Mouse (Mus musculus): ENCODE results near the gene Strn3. TPM values are rescaled to one million over a fixed set of nuclear protein-coding genes. Genes with fewer than 3 reads are reported as not detected.

The Strn3 gene
- 3.8 and 8.8 TPM in 2 replicates for polyA plus RNA-seq (2012; ENCODE audit: insufficient read depth, low replicate concordance)

DNA sequence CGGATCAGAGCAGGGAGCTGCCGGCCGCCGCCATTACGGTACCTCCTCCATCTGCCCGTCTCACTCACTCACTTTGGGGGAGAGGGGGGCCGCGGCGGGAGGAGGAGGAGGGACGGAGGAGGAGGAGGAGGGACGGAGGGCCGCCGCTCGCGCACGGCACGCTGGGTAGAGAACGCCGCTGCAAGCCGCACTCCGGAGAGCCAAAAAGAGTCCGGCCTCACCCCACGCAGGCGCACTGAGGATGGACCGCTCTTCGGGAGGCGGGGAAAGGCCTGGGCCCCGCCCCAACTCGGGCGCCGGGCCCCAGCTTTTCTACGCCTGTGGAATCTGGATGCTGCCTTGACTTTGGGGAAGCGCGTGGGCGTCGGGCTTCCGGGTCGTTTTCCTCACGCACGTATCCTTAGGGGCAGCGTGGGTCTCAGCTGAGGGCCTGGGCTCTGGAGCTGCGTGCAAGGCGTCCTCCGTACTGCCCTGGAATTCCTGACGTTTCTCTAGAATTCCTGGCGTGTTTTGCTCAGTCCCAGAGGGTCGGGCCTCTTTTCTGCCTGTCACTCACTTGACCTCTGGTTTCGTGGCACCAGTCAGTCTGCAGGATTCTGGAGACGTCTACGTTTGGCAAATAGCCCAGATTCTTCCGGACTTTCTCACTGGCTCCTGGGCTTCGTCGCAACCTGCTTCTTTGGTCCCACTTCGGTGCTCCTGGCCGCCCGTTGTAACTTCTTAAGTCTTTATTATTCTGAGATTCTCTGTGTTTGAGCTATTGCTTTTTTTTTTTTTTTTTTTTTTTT, at the start of gene Strn3:
TSS of gene Strn3 (minus strand) at position 53 of the 788 bp plus-strand sequence.
- Histone ChIP-seq H3K36me3 (replicated peaks; ENCODE audit: low read length) (no peaks in the 10 kb centered on the region), H3K4me3 (replicated peaks) (peak within 1 kb of the TSS; percentile 99), H3K9me3 (no peaks in the 10 kb centered on the region), H3K4me1 (peaks cover 59% of the 10 kb centered on the region), H3K27me3 (replicated peaks) (no peaks in the 10 kb centered on the region)
- TF ChIP-seq FLI1 (IDR thresholded peaks at IDR 0.05; ENCODE audit: low read length) = no peak
- no peak for TF ChIP-seq GATA1 (IDR thresholded peaks at IDR 0.05; ENCODE audit: borderline replicate concordance, low read length)

GRCm38 (mm10) chr12:51736807-51737206, 45.1 kb upstream of the Strn3 start:
- no peak for TF ChIP-seq FLI1 (IDR thresholded peaks at IDR 0.05; ENCODE audit: low read length)
- no peak for TF ChIP-seq GATA1 (IDR thresholded peaks at IDR 0.05; ENCODE audit: borderline replicate concordance, low read length)

DNA sequence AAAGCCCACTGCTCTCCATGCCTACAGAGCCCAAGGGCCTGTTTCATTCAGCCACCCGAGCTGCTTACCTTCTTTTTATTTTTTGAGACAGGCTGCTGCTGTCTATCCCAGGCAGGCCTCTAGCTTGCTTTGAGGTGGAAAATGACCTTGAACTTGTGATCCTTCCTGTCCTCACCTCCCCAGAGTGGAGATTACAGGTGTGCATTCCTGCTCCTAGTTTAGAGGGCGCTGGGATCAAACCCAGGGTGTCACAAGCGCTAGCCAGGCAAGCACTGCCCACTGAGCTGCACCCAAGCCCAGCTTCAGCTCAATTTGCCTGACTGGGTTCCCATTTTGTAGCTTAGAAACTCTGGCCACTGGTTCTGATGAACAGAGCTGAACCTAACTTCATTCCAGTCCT, 44.7 kb upstream of the Strn3 start:
- TF ChIP-seq GATA1 (IDR thresholded peaks at IDR 0.05; ENCODE audit: borderline replicate concordance, low read length) (no peak), FLI1 (IDR thresholded peaks at IDR 0.05; ENCODE audit: low read length) (no peak)
- no peaks in the 10 kb centered on the region for H3K4me1 ChIP-seq
- H3K27me3 ChIP-seq (replicated peaks) = no peaks in the 10 kb centered on the region

More at GRCm38 (mm10) chr12:51736807-51737206, 45.1 kb upstream of the Strn3 start:
- H3K9me3 ChIP-seq = no peaks in the 10 kb centered on the region
- no peaks in the 10 kb centered on the region for H3K27me3 ChIP-seq (replicated peaks)
- H3K4me3 ChIP-seq (replicated peaks) = no peak overlapping the region
- H3K36me3 ChIP-seq (replicated peaks; ENCODE audit: low read length) = peaks cover 70% of the 10 kb centered on the region
- H3K4me1 ChIP-seq = no peaks in the 10 kb centered on the region

GRCm38 (mm10) chr12:51735840-51736271, 44.2 kb upstream of the Strn3 start:
- Histone ChIP-seq H3K4me1 (peaks cover 3% of the 10 kb centered on the region), H3K9me3 (no peaks in the 10 kb centered on the region), H3K36me3 (replicated peaks; ENCODE audit: low read length) (peaks cover 61% of the 10 kb centered on the region), H3K4me3 (replicated peaks) (no peak overlapping the region), H3K27me3 (replicated peaks) (no peaks in the 10 kb centered on the region)
- no peak for TF ChIP-seq FLI1 (IDR thresholded peaks at IDR 0.05; ENCODE audit: low read length)
- TF ChIP-seq GATA1 (IDR thresholded peaks at IDR 0.05; ENCODE audit: borderline replicate concordance, low read length) = no peak

More for the DNA sequence above, 44.7 kb upstream of the Strn3 start:
- H3K4me3 ChIP-seq (replicated peaks) = no peak overlapping the region
- no peaks in the 10 kb centered on the region for H3K9me3 ChIP-seq
- H3K36me3 ChIP-seq (replicated peaks; ENCODE audit: low read length) = peaks cover 66% of the 10 kb centered on the region

- H3K27me3 ChIP-seq (replicated peaks) = no peaks in the 10 kb centered on the region
Measured at GRCm38 (mm10) chr12:51734605-51735211, 43.0 kb upstream of the Strn3 start.

DNA sequence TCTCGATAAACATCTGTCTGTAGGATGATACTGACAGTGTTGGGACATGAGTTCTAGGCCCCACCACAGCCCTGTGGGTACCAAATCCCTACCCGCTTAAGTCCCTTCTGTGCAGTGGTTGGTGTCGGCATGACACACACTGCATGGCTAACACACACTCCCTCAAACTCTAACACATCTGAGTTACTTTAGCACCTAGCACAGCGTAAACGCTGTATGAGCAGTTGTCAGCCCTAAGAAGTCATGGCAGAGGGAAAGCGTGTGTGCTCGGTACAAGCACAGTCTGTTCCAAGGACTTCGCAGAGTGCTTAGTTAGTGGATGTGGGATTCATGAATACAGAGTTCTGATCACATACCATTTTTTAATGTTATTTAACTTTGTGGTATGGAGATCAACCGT, 38.1 kb upstream of the Strn3 start:
- H3K4me1 ChIP-seq = peaks cover 37% of the 10 kb centered on the region
- no peak for TF ChIP-seq FLI1 (IDR thresholded peaks at IDR 0.05; ENCODE audit: low read length)
- TF ChIP-seq GATA1 (IDR thresholded peaks at IDR 0.05; ENCODE audit: borderline replicate concordance, low read length) = no peak
- peaks cover 10% of the 10 kb centered on the region for H3K9me3 ChIP-seq
- peak overlapping the region; percentile 12 for H3K4me3 ChIP-seq (replicated peaks)
- H3K27me3 ChIP-seq (replicated peaks) = no peaks in the 10 kb centered on the region
- peaks cover 56% of the 10 kb centered on the region for H3K36me3 ChIP-seq (replicated peaks; ENCODE audit: low read length)

More at GRCm38 (mm10) chr12:51734605-51735211, 43.0 kb upstream of the Strn3 start:
- H3K4me3 ChIP-seq (replicated peaks) = no peak overlapping the region
- TF ChIP-seq GATA1 (IDR thresholded peaks at IDR 0.05; ENCODE audit: borderline replicate concordance, low read length) (no peak), FLI1 (IDR thresholded peaks at IDR 0.05; ENCODE audit: low read length) (no peak)
- H3K36me3 ChIP-seq (replicated peaks; ENCODE audit: low read length) = peaks cover 58% of the 10 kb centered on the region
- H3K4me1 ChIP-seq = peaks cover 14% of the 10 kb centered on the region
- no peaks in the 10 kb centered on the region for H3K9me3 ChIP-seq

GRCm38 (mm10) chr12:51729058-51729457, 37.4 kb upstream of the Strn3 start:
- peaks cover 37% of the 10 kb centered on the region for H3K4me1 ChIP-seq
- H3K9me3 ChIP-seq = peaks cover 10% of the 10 kb centered on the region
- H3K4me3 ChIP-seq (replicated peaks) = peak overlapping the region; percentile 53
- no peaks in the 10 kb centered on the region for H3K27me3 ChIP-seq (replicated peaks)
- no peak for TF ChIP-seq FLI1 (IDR thresholded peaks at IDR 0.05; ENCODE audit: low read length)
- no peak for TF ChIP-seq GATA1 (IDR thresholded peaks at IDR 0.05; ENCODE audit: borderline replicate concordance, low read length)
- H3K36me3 ChIP-seq (replicated peaks; ENCODE audit: low read length) = peaks cover 54% of the 10 kb centered on the region

DNA sequence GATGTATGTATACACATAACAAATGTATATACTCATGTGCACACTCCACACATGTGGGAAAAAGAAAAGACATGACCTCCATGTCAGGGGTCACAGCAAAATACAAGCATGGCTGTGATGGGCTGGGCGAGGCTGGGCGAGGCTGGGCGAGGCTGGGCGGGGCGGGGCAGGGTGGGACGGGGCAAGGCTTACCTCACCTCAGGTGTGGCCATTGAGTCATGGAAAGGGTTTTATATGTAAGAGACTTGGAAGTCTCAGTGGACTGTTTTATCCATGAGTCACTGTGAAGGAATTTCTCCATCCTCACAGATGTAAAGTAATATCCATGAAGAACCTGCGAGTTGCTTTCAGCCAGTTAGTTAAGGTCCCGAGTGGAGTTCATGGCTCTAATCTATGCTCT, 30.1 kb upstream of the Strn3 start:
- H3K27me3 ChIP-seq (replicated peaks) = no peaks in the 10 kb centered on the region
- peaks cover 59% of the 10 kb centered on the region for H3K36me3 ChIP-seq (replicated peaks; ENCODE audit: low read length)
- peaks cover 25% of the 10 kb centered on the region for H3K9me3 ChIP-seq
- peaks cover 7% of the 10 kb centered on the region for H3K4me1 ChIP-seq
- TF ChIP-seq FLI1 (IDR thresholded peaks at IDR 0.05; ENCODE audit: low read length) (no peak), GATA1 (IDR thresholded peaks at IDR 0.05; ENCODE audit: borderline replicate concordance, low read length) (no peak)
- no peak overlapping the region for H3K4me3 ChIP-seq (replicated peaks)

- TF ChIP-seq FLI1 (IDR thresholded peaks at IDR 0.05; ENCODE audit: low read length) = no peak
- TF ChIP-seq GATA1 (IDR thresholded peaks at IDR 0.05; ENCODE audit: borderline replicate concordance, low read length) = no peak
- Histone ChIP-seq H3K27me3 (replicated peaks) (no peaks in the 10 kb centered on the region), H3K4me3 (replicated peaks) (no peak overlapping the region), H3K9me3 (peaks cover 11% of the 10 kb centered on the region), H3K36me3 (replicated peaks; ENCODE audit: low read length) (peaks cover 33% of the 10 kb centered on the region), H3K4me1 (peaks cover 10% of the 10 kb centered on the region; the same call in 1 of the 2 replicates)
Measured at GRCm38 (mm10) chr12:51718617-51719016, 26.9 kb upstream of the Strn3 start.

DNA sequence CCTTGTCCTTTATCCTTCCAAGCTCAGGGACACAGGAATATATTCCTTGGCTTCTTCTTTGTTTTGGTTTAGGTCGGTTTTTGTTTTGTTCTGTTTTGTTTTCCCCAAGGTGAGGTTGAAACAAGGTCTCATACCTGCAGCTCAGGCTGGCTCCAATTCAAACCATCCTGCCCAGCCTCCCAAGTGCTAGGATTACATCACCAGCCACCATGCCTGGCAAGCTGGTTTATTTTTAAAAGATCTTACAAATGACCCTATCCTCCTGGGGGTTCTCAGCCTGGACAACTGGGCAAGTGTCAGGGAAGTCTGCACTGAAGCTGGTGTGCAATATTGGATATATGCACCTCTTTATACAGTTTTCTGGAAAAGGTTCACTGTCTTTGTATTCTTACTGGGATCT, 21.0 kb upstream of the Strn3 start:
- no peak for TF ChIP-seq FLI1 (IDR thresholded peaks at IDR 0.05; ENCODE audit: low read length)
- no peak for TF ChIP-seq GATA1 (IDR thresholded peaks at IDR 0.05; ENCODE audit: borderline replicate concordance, low read length)
- H3K4me3 ChIP-seq (replicated peaks) = no peak overlapping the region
- H3K27me3 ChIP-seq (replicated peaks) = no peaks in the 10 kb centered on the region

More for the DNA sequence above, 21.0 kb upstream of the Strn3 start:
- 0 out of 2 replicates have a peak, but pooled peaks cover 7% of the 10 kb centered on the region for H3K9me3 ChIP-seq
- H3K36me3 ChIP-seq (replicated peaks; ENCODE audit: low read length) = peaks cover 5% of the 10 kb centered on the region
- peaks cover 33% of the 10 kb centered on the region for H3K4me1 ChIP-seq
